Mouse (Mus musculus) kidney, postnatal 0 days (tissue): ENCODE results near the gene Gatad2a. TPM values are rescaled to one million over a fixed set of nuclear protein-coding genes. Genes with fewer than 3 reads are reported as not detected.
A peak's percentile ranks its signal among the peaks of the same experiment; 100 is the strongest.
"Not testable (repeated sequence)": the region's sequence is repeated elsewhere in the genome, so short reads cannot be mapped to it uniquely, and the experiment has no call there.

Source experiments
- ATAC-seq: fragments of 200-750 bp; cut with Nextera tagmentation; replicated peaks from 2 replicates; pipeline ENCODE4 v1.8.0; 2017; ENCODE audit warnings: low read depth, moderate number of reproducible peaks, moderate TSS enrichment, moderate library complexity; ENCODE audit not compliant: low FRiP score
- DNase-seq: peaks from one replicate; pipeline ENCODE4 v3.0.0-alpha.2; 2016; ENCODE audit warnings: low spot score
- H3K27ac ChIP-seq: fragments of 300-500 bp; sonication (generic); 2 replicates; pipeline ENCODE4 v1.5.1; 2014; ENCODE audit warnings: mild to moderate bottlenecking
- H3K27me3 ChIP-seq: fragments of 300-500 bp; sonication (generic); 2 replicates; pipeline ENCODE4 v1.6.1; 2014; ENCODE audit warnings: low read length, mixed read lengths; ENCODE audit not compliant: insufficient read depth
- H3K36me3 ChIP-seq: fragments of 300-500 bp; sonication (generic); 2 replicates; pipeline ENCODE4 v1.6.1; 2014; ENCODE audit warnings: low read length, mixed read lengths; ENCODE audit not compliant: insufficient read depth
- H3K4me1 ChIP-seq: fragments of 300-500 bp; sonication (generic); replicated peaks from 2 replicates; pipeline ENCODE4 v1.6.1; 2014; ENCODE audit warnings: antibody characterized with exemption, low read length, mixed read lengths; ENCODE audit not compliant: insufficient read depth
- H3K4me2 ChIP-seq: fragments of 300-500 bp; sonication (generic); 2 replicates; pipeline ENCODE4 v1.6.1; 2014; ENCODE audit warnings: mild to moderate bottlenecking, low read length, moderate library complexity, mixed read lengths
- H3K4me3 ChIP-seq: fragments of 300-500 bp; sonication (generic); replicated peaks from 2 replicates; pipeline ENCODE4 v1.5.1; 2014; ENCODE audit warnings: low read depth, low read length
- H3K9ac ChIP-seq: fragments of 300-500 bp; sonication (generic); 2 replicates; pipeline ENCODE4 v1.6.1; 2014; ENCODE audit warnings: low read depth, low read length
- H3K9me3 ChIP-seq: fragments of 300-500 bp; sonication (generic); replicated peaks from 2 replicates; pipeline ENCODE4 v1.6.1; 2016; ENCODE audit warnings: low read length, inconsistent platforms, mixed read lengths
- CTCF ChIP-seq: IDR thresholded peaks from 2 replicates; pipeline ENCODE4 v1.5.1; 2016; ENCODE audit warnings: antibody characterized with exemption, low read depth, mild to moderate bottlenecking, moderate library complexity
- WGBS: fragments of 180-500 bp; shearing (Covaris S2); extraction: QIAGEN DNeasy Blood & Tissue Kit; methylation state at CpG from one replicate; pipeline ENCODE4 v1.1.7; 2014; 5-methylcytosine and 5-hydroxymethylcytosine counted together
- polyA plus RNA-seq: library from polyadenylated mRNA; unstranded; fragments of >200 nt; fragmentation: Nextera tagmentation; extraction: Ambion mirVana; gene quantifications from 2 replicates; pipeline ENCODE4 v1.2.1, GENCODE M21; 2015

Gatad2a gene
- polyA plus RNA-seq, 1 experiment from 2014 or later: 49.5 TPM

- no peaks in the 10 kb centered on the region for H3K27me3 ChIP-seq
- H3K4me1 ChIP-seq: no peaks in the 10 kb centered on the region
- no peak overlapping the region for H3K4me3 ChIP-seq
- peaks cover 64% of the 10 kb centered on the region for H3K36me3 ChIP-seq
- no peak for TF ChIP-seq CTCF
- no peak for DNase-seq
- no peak overlapping the region for H3K27ac ChIP-seq
- no peak overlapping the region for H3K4me2 ChIP-seq
- WGBS: 96% methylated on average over 1 of the region's 1 CpGs
- H3K9me3 ChIP-seq: no peaks in the 10 kb centered on the region
- no peak overlapping the region for H3K9ac ChIP-seq
- no peak for ATAC-seq
Observed at GRCm38 (mm10) chr8:70030255-70030654, 34.1 kb upstream of the Gatad2a start.

GRCm38 (mm10) chr8:70026151-70026550 lies 30.0 kb upstream of the Gatad2a start:
- H3K27ac ChIP-seq: no peak overlapping the region
- no peak overlapping the region for H3K4me3 ChIP-seq
- peaks cover 88% of the 10 kb centered on the region for H3K36me3 ChIP-seq
- no peak overlapping the region for H3K9ac ChIP-seq
- H3K4me2 ChIP-seq: no peak overlapping the region
- no peaks in the 10 kb centered on the region for H3K4me1 ChIP-seq
- no peak for TF ChIP-seq CTCF
- no peaks in the 10 kb centered on the region for H3K27me3 ChIP-seq
- no peak for DNase-seq
- H3K9me3 ChIP-seq: no peaks in the 10 kb centered on the region
- WGBS: 98% methylated on average over 2 of the region's 2 CpGs
- ATAC-seq: no peak

DNA sequence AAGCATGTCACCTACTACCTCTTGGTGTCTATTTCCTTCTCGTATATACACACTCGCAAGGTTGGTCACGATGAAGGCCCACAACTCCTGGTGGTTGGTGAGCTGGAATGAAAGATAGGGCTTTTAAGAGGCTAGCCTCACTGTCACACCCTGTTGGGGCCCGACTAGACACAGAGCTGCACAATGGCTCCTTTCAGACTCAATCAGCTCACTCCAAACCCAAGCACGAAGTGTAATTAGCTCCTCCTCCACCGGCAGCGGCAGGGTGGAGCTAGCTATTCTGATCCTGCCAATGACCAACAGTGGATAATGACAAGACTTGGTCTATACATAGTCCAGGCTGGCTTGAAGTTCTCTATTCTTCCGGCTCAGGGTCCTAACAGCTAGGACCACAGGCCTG lies 27.4 kb upstream of the Gatad2a start:
- 90% methylated on average over 8 of the region's 8 CpGs for WGBS
- Histone ChIP-seq H3K4me1 (no peaks in the 10 kb centered on the region), H3K4me3 (no peak overlapping the region), H3K9ac (no peak overlapping the region), H3K36me3 (peaks cover 87% of the 10 kb centered on the region), H3K4me2 (no peak overlapping the region), H3K27ac (no peak overlapping the region), H3K27me3 (no peaks in the 10 kb centered on the region), H3K9me3 (no peaks in the 10 kb centered on the region)
- no peak for TF ChIP-seq CTCF
- DNase-seq (no peak), ATAC-seq (no peak)

- Histone ChIP-seq H3K27ac (no peak overlapping the region), H3K4me1 (no peaks in the 10 kb centered on the region), H3K9me3 (no peaks in the 10 kb centered on the region), H3K9ac (no peak overlapping the region), H3K4me2 (no peak overlapping the region), H3K36me3 (peaks cover 36% of the 10 kb centered on the region), H3K27me3 (no peaks in the 10 kb centered on the region), H3K4me3 (no peak overlapping the region)
- DNase-seq (no peak), ATAC-seq (no peak)
- TF ChIP-seq CTCF: no peak
- WGBS: 77% methylated on average over 1 of the region's 1 CpGs
Observed at GRCm38 (mm10) chr8:70015017-70015416, 18.8 kb upstream of the Gatad2a start.

DNA sequence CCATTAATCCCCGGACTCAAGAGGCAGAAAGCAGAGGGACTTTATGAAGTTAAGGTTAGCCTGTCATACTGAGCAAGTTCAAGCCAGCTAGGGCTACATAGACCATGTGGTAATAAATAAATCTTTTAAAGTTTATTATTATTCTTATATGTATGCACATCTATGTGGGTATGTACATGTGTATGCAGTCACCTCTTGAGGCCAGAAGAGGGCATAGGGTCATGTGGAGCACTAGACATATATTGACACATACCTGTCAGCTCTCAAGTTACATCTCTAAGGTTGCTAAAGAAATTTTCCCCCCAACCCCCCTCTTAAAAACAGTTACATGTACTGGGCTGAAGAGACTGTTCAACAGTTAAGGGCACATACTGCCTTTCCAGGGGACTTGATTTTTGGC lies 16.6 kb upstream of the Gatad2a start:
- Histone ChIP-seq H3K4me3 (no peak overlapping the region), H3K4me1 (no peaks in the 10 kb centered on the region), H3K9me3 (no peaks in the 10 kb centered on the region), H3K9ac (no peak overlapping the region), H3K27me3 (no peaks in the 10 kb centered on the region), H3K36me3 (peaks cover 14% of the 10 kb centered on the region), H3K4me2 (no peak overlapping the region), H3K27ac (no peak overlapping the region)
- no peak for DNase-seq
- TF ChIP-seq CTCF: 0 out of 2 replicates have a peak, but pooled peaks have one; percentile 5
- WGBS: 75% methylated on average over 1 of the region's 1 CpGs
- ATAC-seq: no peak; the same call in 1 of the 2 replicates

DNA sequence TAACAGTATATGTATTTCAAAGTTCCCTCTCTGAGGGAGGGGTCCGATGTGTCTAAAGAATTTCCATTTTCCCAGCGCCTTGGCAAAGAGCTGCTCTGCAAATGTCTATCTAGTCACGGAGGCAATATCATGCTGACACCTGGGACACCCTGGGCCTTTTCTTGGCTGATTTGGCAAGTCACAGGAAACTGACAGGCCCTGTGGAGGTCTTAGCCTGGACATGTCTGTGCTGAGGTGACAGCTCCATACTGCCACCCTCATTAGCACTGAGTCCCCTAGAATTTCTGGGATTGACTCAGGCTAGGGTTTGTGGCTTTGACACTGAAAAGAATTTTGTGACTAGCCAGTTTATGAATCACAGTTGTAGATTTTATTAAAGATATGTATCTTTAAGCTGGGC lies 16.2 kb upstream of the Gatad2a start:
- Histone ChIP-seq H3K9ac (no peak overlapping the region), H3K36me3 (peaks cover 10% of the 10 kb centered on the region), H3K27me3 (no peaks in the 10 kb centered on the region), H3K27ac (no peak overlapping the region), H3K4me1 (no peaks in the 10 kb centered on the region), H3K9me3 (no peaks in the 10 kb centered on the region), H3K4me3 (no peak overlapping the region), H3K4me2 (no peak overlapping the region)
- DNase-seq: no peak
- ATAC-seq: no peak
- no peak for TF ChIP-seq CTCF
- WGBS: 80% methylated on average over 3 of the region's 3 CpGs

DNA sequence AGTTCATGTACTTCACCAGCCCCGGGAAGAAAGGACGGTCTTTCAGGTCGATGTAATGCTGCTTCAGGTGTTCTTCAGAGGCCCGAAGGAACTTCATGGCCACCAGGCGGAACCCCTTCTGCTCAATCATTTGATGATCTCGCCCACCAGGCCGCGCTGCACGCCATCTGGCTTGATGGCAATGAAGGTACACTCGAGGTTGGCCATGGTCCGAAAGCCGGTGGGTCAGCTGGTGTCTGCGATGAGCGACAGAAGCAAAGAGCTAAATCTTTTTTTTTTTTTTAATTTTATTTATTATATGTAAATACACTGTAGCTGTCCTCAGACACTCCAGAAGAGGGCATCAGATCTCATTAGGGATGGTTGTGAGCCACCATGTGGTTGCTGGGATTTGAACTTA lies 14.6 kb upstream of the Gatad2a start:
- ATAC-seq, DNase-seq, H3K4me1 ChIP-seq, H3K9me3 ChIP-seq, H3K36me3 ChIP-seq, H3K4me3 ChIP-seq, H3K4me2 ChIP-seq, H3K9ac ChIP-seq, H3K27me3 ChIP-seq, H3K27ac ChIP-seq: not testable (repeated sequence)
- TF ChIP-seq CTCF: 0 out of 2 replicates have a peak, but pooled peaks have one; percentile 2
- 93% methylated on average over 14 of the region's 14 CpGs for WGBS
